Mouse (Mus musculus) erythroblast, embryonic 14.5 days (primary cell): Measurements from ENCODE around the gene Parva.

Source experiments
- GATA1 ChIP-seq: IDR thresholded peaks from 2 replicates; pipeline ENCODE4 v1.6.1; 2012; ENCODE audit warnings: low read length, inconsistent platforms, mixed read lengths
- TAL1 ChIP-seq: IDR thresholded peaks from 3 replicates; pipeline ENCODE4 v1.6.1; 2012; ENCODE audit warnings: low read length, inconsistent platforms, mixed read lengths

DNA sequence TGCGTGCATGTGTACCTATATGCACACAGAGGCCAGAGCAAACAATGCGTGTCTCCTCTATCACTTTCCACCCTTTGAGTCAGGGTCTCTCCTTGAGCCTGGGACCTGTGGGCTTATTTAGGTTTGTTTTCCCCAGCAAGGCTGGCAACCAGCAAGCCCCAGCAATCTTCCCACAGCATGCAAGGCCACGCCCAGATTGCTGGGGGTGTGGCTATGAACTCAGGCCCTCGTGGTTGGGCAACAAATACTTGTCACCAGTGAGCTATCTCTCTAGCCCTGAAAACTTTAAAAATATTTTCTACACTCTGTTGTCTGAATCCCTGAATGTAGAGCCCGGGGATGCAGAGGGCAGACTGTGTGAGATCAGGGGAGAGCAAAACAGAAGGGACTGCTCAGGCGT is 154.3 kb downstream of the Parva start:
- no peak for TF ChIP-seq TAL1
- no peak for TF ChIP-seq GATA1
